Mouse (Mus musculus) cerebellum, adult 9-11 months (tissue): ENCODE results near the gene Hipk3.

ENCODE experiments used
- DNase-seq: peaks from one replicate; pipeline ENCODE4 v3.0.0; 2022

Gene Hipk3

DNA sequence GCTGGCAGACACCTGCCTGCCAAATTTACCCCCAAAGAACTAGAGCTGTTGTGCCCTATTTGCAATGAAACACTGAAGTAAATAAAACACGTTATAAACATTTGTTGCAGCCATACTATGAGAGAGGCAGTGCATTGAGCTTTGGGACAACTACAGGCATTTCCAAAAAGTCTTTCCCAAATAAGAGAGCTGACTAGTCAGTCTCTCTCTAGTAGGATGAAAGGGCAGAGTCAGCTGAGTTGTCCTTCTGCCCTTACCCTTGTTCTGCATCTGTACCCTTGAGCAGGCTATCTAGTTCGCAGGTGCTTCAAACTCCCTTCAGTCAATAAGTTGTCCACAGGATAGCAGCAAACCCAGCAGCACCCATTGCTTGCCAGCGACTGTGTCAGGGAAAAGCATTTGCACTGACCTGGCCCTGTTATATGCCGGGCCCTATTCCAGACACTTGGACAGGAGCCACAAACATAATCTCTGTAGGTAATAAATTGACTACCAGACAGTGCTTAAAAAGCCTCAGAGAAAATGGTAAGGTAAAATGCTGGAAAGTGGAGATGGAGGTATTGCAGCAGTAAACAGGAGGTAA lies 83.2 kb downstream of the Hipk3 start, which contains the start of gene D430041D05Rik:
Gene D430041D05Rik, minus strand, starts transcription at position 51 of the 583 bp plus-strand sequence.
- DNase-seq: peak; percentile 55

GRCm38 (mm10) chr2:104409851-104410821 lies 84.1 kb downstream of the Hipk3 start:
- peak; percentile 73 for DNase-seq

DNA sequence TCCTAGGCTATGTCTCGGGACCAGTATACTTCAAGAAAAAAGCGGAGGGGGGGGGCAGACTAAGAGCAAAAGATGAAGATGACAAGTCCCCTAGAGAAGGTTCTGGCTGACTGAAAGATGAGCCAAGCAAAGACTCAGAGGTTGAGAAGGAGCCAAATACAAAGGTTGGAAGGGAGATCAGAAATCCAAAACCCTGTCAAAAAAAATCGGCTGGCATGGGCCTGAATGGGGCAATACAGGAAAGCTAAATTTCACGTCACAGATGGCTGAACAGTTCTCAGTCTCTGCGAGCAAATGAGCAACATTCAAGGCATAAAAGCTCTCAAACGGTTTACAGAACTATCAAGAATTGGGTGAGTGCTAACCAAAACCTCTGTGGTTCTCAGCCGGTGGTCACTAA lies 85.9 kb downstream of the Hipk3 start:
- no peak for DNase-seq

GRCm38 (mm10) chr2:104407913-104408312 lies 86.3 kb downstream of the Hipk3 start:
- DNase-seq: no peak

- no peak for DNase-seq
Measured at GRCm38 (mm10) chr2:104404036-104404435, 90.2 kb downstream of the Hipk3 start.

DNA sequence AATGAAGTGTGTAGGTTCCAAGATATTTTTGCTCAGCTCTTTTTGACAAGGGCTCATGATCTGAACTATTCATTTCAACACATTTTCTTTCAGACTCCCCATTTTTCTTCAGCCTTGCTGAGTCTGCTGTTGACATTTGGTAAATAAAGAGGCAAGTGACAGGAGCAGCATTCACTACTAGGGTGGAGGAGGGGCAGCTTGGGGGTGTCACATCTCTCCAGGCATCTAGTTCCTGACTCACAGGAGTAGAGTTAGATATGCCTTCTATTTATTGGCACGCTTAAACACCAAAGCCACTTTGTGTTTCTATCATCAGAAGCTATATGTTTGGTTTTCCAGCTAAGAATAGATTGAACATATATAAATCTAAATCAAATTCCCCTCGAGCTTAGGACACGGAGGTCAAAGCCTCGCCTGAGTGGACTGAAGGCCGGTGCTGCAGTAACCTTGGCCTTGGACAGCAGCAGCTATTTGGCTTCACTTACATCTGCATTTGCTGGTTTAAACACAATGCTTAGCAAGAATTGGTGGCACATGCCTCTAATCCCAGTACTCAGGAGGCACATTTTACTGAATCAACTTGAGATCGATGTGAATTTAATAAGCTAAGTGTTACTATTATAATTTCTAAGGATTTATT lies 95.5 kb downstream of the Hipk3 start:
- DNase-seq: no peak

- no peak for DNase-seq
Measured at GRCm38 (mm10) chr2:104395961-104396360, 98.3 kb downstream of the Hipk3 start.

DNA sequence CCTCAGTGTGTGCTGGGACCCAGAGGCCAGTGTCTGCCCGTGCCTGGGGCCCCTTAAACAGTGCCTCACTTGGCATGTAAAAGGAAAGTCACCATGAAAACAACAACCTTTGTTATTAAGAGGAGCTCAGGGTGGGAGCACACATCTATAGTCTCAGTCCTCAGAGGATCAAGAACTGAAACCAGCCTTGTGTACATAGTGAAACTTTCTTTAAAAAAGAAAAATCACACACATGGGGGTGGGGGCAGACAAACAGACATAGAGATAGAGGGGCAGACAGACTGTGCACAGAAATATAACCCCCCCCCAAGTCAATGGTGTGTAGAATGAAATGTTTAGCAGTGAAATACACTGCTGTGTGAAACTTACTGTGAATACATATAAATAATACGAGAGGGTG lies 99.5 kb downstream of the Hipk3 start:
- no peak for DNase-seq

GRCm38 (mm10) chr2:104392700-104393312 lies 101.4 kb downstream of the Hipk3 start:
- no peak for DNase-seq

GRCm38 (mm10) chr2:104389231-104389630 lies 105.0 kb downstream of the Hipk3 start:
- DNase-seq: peak; percentile 66

GRCm38 (mm10) chr2:104385941-104386340 lies 108.3 kb downstream of the Hipk3 start:
- DNase-seq: no peak

- DNase-seq: no peak
Measured at GRCm38 (mm10) chr2:104383589-104383988, 110.7 kb downstream of the Hipk3 start.

- no peak for DNase-seq
Measured at GRCm38 (mm10) chr2:104382813-104383212, 111.4 kb downstream of the Hipk3 start.

DNA sequence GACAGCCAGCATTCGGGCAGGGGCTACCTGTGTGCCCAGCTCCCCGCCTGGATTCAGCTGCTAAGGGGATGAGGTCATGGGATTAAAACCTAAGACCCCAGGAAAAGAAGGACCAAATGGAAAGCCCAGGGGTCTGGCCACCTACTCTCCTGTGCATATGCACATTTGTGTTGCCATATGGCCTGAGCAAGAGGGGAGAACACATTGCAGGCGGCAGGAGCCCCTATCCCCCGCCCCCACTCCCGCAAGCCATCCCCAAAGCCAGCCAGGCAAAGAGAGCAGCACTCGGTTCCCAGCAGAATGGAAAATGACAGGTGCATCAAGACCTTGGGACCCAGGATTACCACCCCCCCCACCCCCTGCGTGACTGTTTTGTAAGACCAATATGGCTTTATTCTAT lies 114.9 kb downstream of the Hipk3 start:
- peak; percentile 67 for DNase-seq

DNA sequence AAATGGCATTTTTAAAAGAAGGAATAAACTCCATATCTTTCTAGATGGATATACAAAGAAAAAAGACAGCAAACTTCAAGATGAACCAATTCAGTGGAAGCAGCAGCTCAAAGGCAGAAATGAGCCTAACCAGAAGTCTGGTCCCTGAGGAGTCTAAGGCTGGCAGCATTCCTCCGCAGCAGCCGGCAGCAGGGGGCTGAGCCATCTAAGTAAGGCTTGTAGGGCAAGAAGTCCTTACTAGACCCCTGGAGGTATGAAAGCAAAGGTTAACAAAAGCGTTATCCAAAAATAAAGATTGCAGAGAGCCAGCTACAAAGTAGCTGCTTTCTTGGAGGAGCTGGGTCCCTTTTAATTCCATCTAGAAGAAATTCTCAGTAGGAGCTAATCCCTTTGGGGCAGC lies 115.5 kb downstream of the Hipk3 start:
- DNase-seq: no peak

DNA sequence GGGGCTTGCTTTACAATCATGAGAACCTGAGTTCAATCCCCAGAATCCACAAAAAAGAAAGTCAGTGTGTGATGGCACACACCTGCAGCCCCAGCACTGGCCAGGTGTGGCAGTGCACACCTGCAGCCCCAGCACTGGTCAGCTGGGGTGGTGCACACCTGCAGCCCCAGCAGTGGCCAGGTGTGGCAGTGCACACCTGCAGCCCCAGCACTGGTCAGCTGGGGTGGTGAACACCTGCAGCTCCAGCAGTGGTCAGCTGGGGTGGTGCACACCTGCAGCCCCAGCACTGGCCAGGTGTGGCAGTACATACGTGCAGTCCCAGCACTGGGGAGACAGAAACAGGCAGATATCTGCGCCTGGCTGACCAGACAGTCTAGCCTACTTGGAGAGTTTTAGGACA lies 116.3 kb downstream of the Hipk3 start:
- no peak for DNase-seq
